Mouse (Mus musculus) ES-Bruce4 (cell line): Measurements from ENCODE around the gene Usp3. TPM values are rescaled to one million over a fixed set of nuclear protein-coding genes. Genes with fewer than 3 reads are reported as not detected.

Source experiments
- H3K27ac ChIP-seq: 2 replicates; pipeline ENCODE4 v1.5.1; 2012; ENCODE audit warnings: low read length, inconsistent platforms; ENCODE audit not compliant: insufficient read depth
- H3K27me3 ChIP-seq: 2 replicates; pipeline ENCODE4 v1.6.1; 2012; ENCODE audit warnings: mild to moderate bottlenecking, low read length, inconsistent platforms; ENCODE audit not compliant: control insufficient read depth, poor library complexity, insufficient read depth, severe bottlenecking
- H3K36me3 ChIP-seq: 2 replicates; pipeline ENCODE4 v1.6.1; 2012; ENCODE audit warnings: inconsistent platforms, mild to moderate bottlenecking, low read length, moderate library complexity; ENCODE audit not compliant: control insufficient read depth, poor library complexity, insufficient read depth, severe bottlenecking
- H3K4me1 ChIP-seq: one replicate; pipeline ENCODE4 v1.8.1; 2011; ENCODE audit warnings: low read length; ENCODE audit not compliant: control insufficient read depth, insufficient read depth
- H3K4me3 ChIP-seq: 2 replicates; pipeline ENCODE4 v1.5.1; 2011; ENCODE audit warnings: low read depth, mild to moderate bottlenecking, low read length
- H3K9ac ChIP-seq: 2 replicates; pipeline ENCODE4 v1.6.1; 2012; ENCODE audit warnings: low read depth, mild to moderate bottlenecking, inconsistent platforms; ENCODE audit not compliant: poor library complexity, severe bottlenecking
- H3K9me3 ChIP-seq: replicated peaks from 2 replicates; pipeline ENCODE4 v1.6.1; 2012; ENCODE audit warnings: mild to moderate bottlenecking, low read length, inconsistent platforms; ENCODE audit not compliant: control insufficient read depth, poor library complexity, insufficient read depth, severe bottlenecking
- CTCF ChIP-seq: IDR thresholded peaks from one replicate; pipeline ENCODE4 v1.8.1; 2011; ENCODE audit warnings: low read depth, low read length
- EP300 ChIP-seq: IDR thresholded peaks from 2 replicates; pipeline ENCODE4 v1.6.1; 2011; ENCODE audit warnings: low read depth, low read length; ENCODE audit not compliant: insufficient read depth
- POLR2A ChIP-seq: IDR thresholded peaks from one replicate; pipeline ENCODE4 v1.8.1; 2011; ENCODE audit warnings: low read length; ENCODE audit not compliant: insufficient read depth
- polyA plus RNA-seq: library from polyadenylated mRNA; stranded (reverse); fragments of >200 nt; gene quantifications from 2 replicates; pipeline ENCODE4 v1.2.4, GENCODE M21; 2011; ENCODE audit warnings: low read depth; ENCODE audit not compliant: missing spikeins, insufficient read depth, insufficient read length

Gene Usp3
- polyA plus RNA-seq, 1 experiment, result 51.5 TPM

DNA sequence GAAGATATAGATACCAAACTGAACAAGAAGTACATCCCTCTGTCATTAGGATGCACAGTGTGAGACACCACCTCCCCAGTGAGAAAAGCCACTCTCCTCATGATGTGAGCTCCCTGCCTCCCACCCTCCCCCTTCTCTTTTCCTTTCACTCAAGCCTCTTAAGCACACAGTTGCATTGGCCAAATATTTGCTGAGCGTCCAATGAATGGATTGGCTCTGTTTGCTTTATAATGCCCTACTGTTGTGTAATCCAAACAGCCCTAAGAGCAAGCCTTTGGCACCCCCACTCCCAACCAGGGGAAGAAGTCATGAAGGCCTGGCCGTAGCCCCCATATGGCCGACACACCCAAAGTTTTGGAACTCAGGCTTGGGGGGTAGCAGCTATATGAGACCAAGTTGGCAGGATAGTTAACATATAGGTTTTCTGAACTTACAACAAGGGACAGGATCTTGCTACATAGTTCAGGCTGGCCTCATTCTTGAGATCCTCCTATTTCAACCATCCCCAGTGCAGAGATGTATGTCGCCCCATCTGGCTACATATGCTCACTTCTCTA is 33.1 kb upstream of the Usp3 start:
- H3K27me3 ChIP-seq, result no peaks in the 10 kb centered on the region
- H3K36me3 ChIP-seq, result no peaks in the 10 kb centered on the region
- H3K9ac ChIP-seq, result no peak overlapping the region
- peaks cover 1% of the 10 kb centered on the region for H3K4me1 ChIP-seq
- H3K27ac ChIP-seq, result no peak overlapping the region
- TF ChIP-seq CTCF (no peak), EP300 (no peak), POLR2A (no peak)
- H3K4me3 ChIP-seq, result no peak overlapping the region
- no peaks in the 10 kb centered on the region for H3K9me3 ChIP-seq

- Histone ChIP-seq H3K36me3 (no peaks in the 10 kb centered on the region), H3K27me3 (no peaks in the 10 kb centered on the region), H3K27ac (no peak overlapping the region), H3K9me3 (no peaks in the 10 kb centered on the region), H3K9ac (no peak overlapping the region), H3K4me1 (peaks cover 1% of the 10 kb centered on the region), H3K4me3 (no peak overlapping the region)
- TF ChIP-seq POLR2A, result no peak
- TF ChIP-seq EP300, result no peak
- TF ChIP-seq CTCF, result no peak
Observed at GRCm38 (mm10) chr9:66624873-66625272, 31.9 kb upstream of the Usp3 start.

GRCm38 (mm10) chr9:66623627-66624026 is 30.7 kb upstream of the Usp3 start:
- Histone ChIP-seq H3K36me3 (no peaks in the 10 kb centered on the region), H3K27me3 (no peaks in the 10 kb centered on the region), H3K9ac (no peak overlapping the region), H3K4me1 (no peaks in the 10 kb centered on the region), H3K4me3 (no peak overlapping the region), H3K27ac (no peak overlapping the region), H3K9me3 (no peaks in the 10 kb centered on the region)
- TF ChIP-seq POLR2A, result no peak
- no peak for TF ChIP-seq CTCF
- TF ChIP-seq EP300, result no peak

GRCm38 (mm10) chr9:66620581-66620981 is 27.6 kb upstream of the Usp3 start:
- no peaks in the 10 kb centered on the region for H3K4me1 ChIP-seq
- H3K36me3 ChIP-seq, result no peaks in the 10 kb centered on the region
- no peak overlapping the region for H3K27ac ChIP-seq
- no peaks in the 10 kb centered on the region for H3K9me3 ChIP-seq
- no peaks in the 10 kb centered on the region for H3K27me3 ChIP-seq
- H3K4me3 ChIP-seq, result no peak overlapping the region
- TF ChIP-seq CTCF, result no peak
- TF ChIP-seq EP300, result no peak
- no peak for TF ChIP-seq POLR2A
- no peak overlapping the region for H3K9ac ChIP-seq

- H3K4me3 ChIP-seq, result no peak overlapping the region
- H3K4me1 ChIP-seq, result no peaks in the 10 kb centered on the region
- no peaks in the 10 kb centered on the region for H3K36me3 ChIP-seq
- no peak overlapping the region for H3K27ac ChIP-seq
- no peak overlapping the region for H3K9ac ChIP-seq
- H3K27me3 ChIP-seq, result no peaks in the 10 kb centered on the region
- no peaks in the 10 kb centered on the region for H3K9me3 ChIP-seq
- TF ChIP-seq EP300, result no peak
- no peak for TF ChIP-seq CTCF
- no peak for TF ChIP-seq POLR2A
Observed at GRCm38 (mm10) chr9:66620055-66620454, 27.1 kb upstream of the Usp3 start.

DNA sequence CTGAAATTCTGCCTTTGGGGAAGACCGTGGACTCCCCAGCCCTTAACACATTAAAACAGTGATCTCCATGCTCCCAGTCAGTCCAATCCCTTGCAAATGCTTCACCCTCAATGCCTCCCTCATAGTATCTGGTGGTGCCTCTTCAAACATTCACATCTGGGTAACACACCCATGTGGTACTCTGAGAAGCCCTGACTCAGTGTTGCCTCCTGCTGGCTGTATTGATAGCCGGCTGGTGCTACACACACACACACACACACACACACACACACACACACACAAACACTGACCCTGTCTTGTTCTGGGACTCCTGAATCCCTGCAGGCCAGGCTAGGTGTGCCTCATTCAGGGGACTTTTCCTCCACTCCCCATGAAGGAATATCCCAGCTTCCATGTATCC is 24.9 kb upstream of the Usp3 start:
- TF ChIP-seq CTCF (no peak), POLR2A (no peak), EP300 (no peak)
- Histone ChIP-seq H3K36me3 (no peaks in the 10 kb centered on the region), H3K27ac (no peak overlapping the region), H3K9me3 (no peaks in the 10 kb centered on the region), H3K4me3 (no peak overlapping the region), H3K27me3 (no peaks in the 10 kb centered on the region), H3K9ac (no peak overlapping the region), H3K4me1 (no peaks in the 10 kb centered on the region)
